Mouse (Mus musculus) forebrain, embryonic 12.5 days (tissue): ENCODE data around the gene AW551984. TPM values are rescaled to one million over a fixed set of nuclear protein-coding genes. Genes with fewer than 3 reads are reported as not detected.
A peak's percentile ranks its signal among the peaks of the same experiment; 100 is the strongest.

Experiments
- ATAC-seq: fragments of 200-750 bp; cut with Nextera tagmentation; 2 replicates; pipeline ENCODE4 v1.8.0; 2017; ENCODE audit warnings: moderate TSS enrichment; ENCODE audit not compliant: low FRiP score
- H3K27ac ChIP-seq: fragments of 300-500 bp; sonication (generic); 2 replicates; pipeline ENCODE4 v1.5.1; 2016; ENCODE audit warnings: mild to moderate bottlenecking
- H3K27me3 ChIP-seq: fragments of 300-500 bp; sonication (generic); 2 replicates; pipeline ENCODE4 v1.6.1; 2016; ENCODE audit warnings: mild to moderate bottlenecking
- H3K36me3 ChIP-seq: fragments of 300-500 bp; sonication (generic); replicated peaks from 2 replicates; pipeline ENCODE4 v1.6.1; 2016; ENCODE audit warnings: mild to moderate bottlenecking
- H3K4me1 ChIP-seq: fragments of 300-500 bp; sonication (generic); 2 replicates; pipeline ENCODE4 v1.6.1; 2016
- H3K4me2 ChIP-seq: fragments of 300-500 bp; sonication (generic); 2 replicates; pipeline ENCODE4 v1.6.1; 2016; ENCODE audit warnings: mild to moderate bottlenecking, moderate library complexity
- H3K4me3 ChIP-seq: fragments of 300-500 bp; sonication (generic); replicated peaks from 2 replicates; pipeline ENCODE4 v1.5.1; 2016; ENCODE audit warnings: mild to moderate bottlenecking
- H3K9ac ChIP-seq: fragments of 300-500 bp; sonication (generic); 2 replicates; pipeline ENCODE4 v1.6.1; 2016; ENCODE audit warnings: mild to moderate bottlenecking
- H3K9me3 ChIP-seq: fragments of 300-500 bp; sonication (generic); 2 replicates; pipeline ENCODE4 v1.6.1; 2016
- WGBS: fragments of 180-500 bp; shearing (Covaris S2); methylation state at CpG from one replicate; pipeline ENCODE4 v1.1.7; 2016; 5-methylcytosine and 5-hydroxymethylcytosine counted together
- polyA plus RNA-seq: library from polyadenylated mRNA; unstranded; fragments of >200 nt; fragmentation: Nextera tagmentation; extraction: Ambion mirVana; gene quantifications from 2 replicates; pipeline ENCODE4 v1.2.1, GENCODE M21; 2016

Gene AW551984
- polyA plus RNA-seq, result 23.6 and 24.7 TPM in 2 replicates

DNA sequence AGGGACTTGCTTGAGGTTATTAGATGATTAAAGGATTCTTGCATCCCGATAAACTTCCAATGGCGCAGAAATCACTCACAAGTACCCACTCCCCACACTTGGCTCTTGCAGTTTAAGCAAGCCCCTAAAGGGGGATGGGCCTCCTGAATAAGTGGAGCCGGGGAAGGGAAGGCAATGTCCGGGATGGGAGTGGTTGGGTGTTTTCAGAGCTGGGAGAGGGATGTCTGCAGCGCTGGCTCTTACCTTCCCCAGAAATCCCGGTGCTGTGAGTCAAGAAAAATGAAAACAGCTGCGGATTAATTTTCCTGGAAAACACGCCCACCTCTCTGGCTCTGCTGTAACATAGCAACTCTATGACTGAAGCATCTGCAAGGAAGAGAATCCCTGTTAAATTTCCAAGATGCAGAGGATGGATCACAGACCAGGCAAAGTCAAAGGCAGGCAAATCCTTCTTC is at the start of gene AW551984:
TSS of gene AW551984 (minus strand) at position 405 of the 455 bp plus-strand sequence.
- Histone ChIP-seq H3K4me1 (peaks cover 9% of the 10 kb centered on the region), H3K9ac (peak within 1 kb of the TSS; percentile 42; the same call in 1 of the 2 replicates), H3K27ac (no peak within 1 kb of the TSS), H3K9me3 (no peaks in the 10 kb centered on the region), H3K36me3 (no peaks in the 10 kb centered on the region), H3K4me3 (peak within 1 kb of the TSS; percentile 44), H3K4me2 (peak within 1 kb of the TSS; percentile 75), H3K27me3 (no peaks in the 10 kb centered on the region)
- peak; percentile 47; the same call in 1 of the 2 replicates for ATAC-seq
- WGBS, result 0% methylated on average over 8 of the region's 8 CpGs

DNA sequence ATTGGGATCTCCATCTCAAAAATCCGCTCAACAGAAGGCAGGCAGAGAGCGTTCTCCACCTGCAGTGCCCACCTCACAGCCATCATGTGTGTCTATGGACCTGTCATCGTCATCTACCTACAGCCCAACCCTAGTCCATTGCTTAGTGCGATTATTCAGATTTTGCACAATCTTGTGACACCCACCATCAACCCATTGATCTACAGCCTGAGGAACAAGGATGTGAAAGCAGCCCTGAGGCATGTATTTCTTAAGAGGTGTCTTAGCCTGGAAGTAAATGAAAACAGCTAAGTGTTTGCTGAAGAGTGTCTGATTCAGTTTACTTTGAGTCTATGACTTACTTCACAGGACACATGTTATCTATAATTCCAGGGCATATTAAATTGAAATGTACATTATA is 43.2 kb upstream of the AW551984 start:
- Histone ChIP-seq H3K4me3 (no peak overlapping the region), H3K4me1 (no peaks in the 10 kb centered on the region), H3K9ac (no peak overlapping the region), H3K4me2 (no peak overlapping the region), H3K27ac (no peak overlapping the region), H3K36me3 (no peaks in the 10 kb centered on the region), H3K9me3 (no peaks in the 10 kb centered on the region), H3K27me3 (no peaks in the 10 kb centered on the region)
- 91% methylated on average over 4 of the region's 4 CpGs for WGBS
- no peak for ATAC-seq

GRCm38 (mm10) chr9:39644785-39645184 is 40.6 kb upstream of the AW551984 start, which contains the start of gene Olfr961:
Gene Olfr961, plus strand, starts transcription at chr9:39645085.
- Histone ChIP-seq H3K4me2 (no peak within 1 kb of the TSS), H3K9me3 (no peaks in the 10 kb centered on the region), H3K4me1 (no peaks in the 10 kb centered on the region), H3K27ac (no peak within 1 kb of the TSS), H3K36me3 (no peaks in the 10 kb centered on the region), H3K9ac (no peak within 1 kb of the TSS), H3K27me3 (no peaks in the 10 kb centered on the region), H3K4me3 (no peak within 1 kb of the TSS)
- ATAC-seq, result no peak

DNA sequence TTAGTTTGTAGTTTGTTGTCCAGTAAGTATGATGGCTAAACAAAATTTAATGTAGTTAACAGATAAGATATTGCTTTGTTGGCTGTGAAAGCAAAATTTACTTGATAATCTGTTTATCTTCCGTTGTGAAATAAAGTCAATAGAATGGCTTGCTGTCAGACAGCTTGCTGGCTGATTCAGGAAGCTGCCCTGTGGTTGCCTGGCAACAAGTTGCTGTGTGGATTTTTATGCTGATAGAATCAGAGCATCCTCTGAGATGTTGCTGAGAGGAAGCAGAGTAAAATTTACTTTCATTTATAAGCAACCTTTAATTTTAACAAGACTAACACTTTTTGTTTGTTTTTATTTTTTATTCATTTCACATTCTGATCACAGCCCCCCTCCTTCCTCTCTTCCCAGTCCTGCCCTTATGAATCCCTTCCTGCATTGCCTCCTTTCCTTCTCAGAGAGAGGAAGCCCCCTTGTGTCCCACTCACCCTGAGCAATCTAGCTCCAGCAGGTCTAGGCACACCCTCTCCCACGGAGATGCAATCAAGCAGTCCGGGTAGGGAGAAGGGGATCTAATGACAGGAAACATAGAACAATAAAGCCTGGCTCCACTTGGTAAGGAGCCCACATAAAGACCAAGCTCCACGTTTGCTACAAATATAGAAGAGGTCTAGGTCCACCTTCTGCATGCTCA is 29.9 kb upstream of the AW551984 start:
- no peaks in the 10 kb centered on the region for H3K36me3 ChIP-seq
- no peaks in the 10 kb centered on the region for H3K9me3 ChIP-seq
- no peak overlapping the region for H3K4me3 ChIP-seq
- H3K9ac ChIP-seq, result no peak overlapping the region
- no peak overlapping the region for H3K4me2 ChIP-seq
- no peak for ATAC-seq
- H3K27ac ChIP-seq, result no peak overlapping the region
- H3K4me1 ChIP-seq, result no peaks in the 10 kb centered on the region
- H3K27me3 ChIP-seq, result no peaks in the 10 kb centered on the region
- 41% methylated on average over 4 of the region's 4 CpGs for WGBS

DNA sequence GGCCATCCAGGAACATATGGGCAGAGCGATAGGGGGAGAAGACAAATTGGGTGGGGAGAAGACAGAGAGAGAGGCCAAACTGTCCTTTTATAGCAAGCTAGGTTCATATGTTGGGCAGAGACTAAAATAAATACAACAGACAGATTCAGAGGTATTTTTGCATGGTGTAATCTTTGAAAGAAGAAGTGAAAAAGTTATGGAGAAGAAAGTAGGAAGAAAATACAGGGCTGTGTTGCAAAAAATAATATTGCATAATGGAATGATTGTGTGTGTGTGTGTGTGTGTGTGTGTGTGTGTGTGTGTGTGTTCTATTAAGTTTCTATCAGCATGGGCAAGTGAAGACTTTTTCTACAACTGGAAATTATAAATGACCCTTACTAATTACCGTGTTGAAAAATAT is 24.9 kb upstream of the AW551984 start:
- Histone ChIP-seq H3K27me3 (no peaks in the 10 kb centered on the region), H3K9me3 (no peaks in the 10 kb centered on the region), H3K36me3 (no peaks in the 10 kb centered on the region), H3K9ac (no peak overlapping the region), H3K4me1 (no peaks in the 10 kb centered on the region), H3K4me3 (no peak overlapping the region), H3K4me2 (no peak overlapping the region), H3K27ac (no peak overlapping the region)
- ATAC-seq, result no peak
- 93% methylated on average over 2 of the region's 2 CpGs for WGBS

DNA sequence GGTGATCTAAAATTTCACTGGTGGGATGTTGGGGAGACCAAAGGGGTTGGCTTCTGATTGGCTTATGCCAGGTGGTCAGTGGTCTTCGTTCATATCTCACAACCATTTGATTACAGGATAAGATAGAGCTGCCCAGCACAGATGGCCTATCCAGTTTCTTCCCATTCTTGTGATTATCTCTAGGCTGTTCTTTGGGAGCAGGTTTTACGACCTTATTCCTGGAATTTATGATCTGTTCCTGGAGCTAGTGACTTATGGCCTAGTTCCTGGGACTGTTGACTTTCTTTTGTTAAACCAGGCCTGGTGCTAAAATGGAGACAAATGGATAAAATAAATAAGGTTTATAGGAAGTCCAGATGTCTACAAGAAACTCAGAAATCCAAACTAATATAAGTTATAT is 20.5 kb upstream of the AW551984 start:
- no peak for ATAC-seq
- H3K4me1 ChIP-seq, result no peaks in the 10 kb centered on the region
- H3K4me3 ChIP-seq, result no peak overlapping the region
- no peaks in the 10 kb centered on the region for H3K9me3 ChIP-seq
- WGBS, result 75% methylated on average over 2 of the region's 2 CpGs
- no peak overlapping the region for H3K9ac ChIP-seq
- H3K27me3 ChIP-seq, result no peaks in the 10 kb centered on the region
- no peak overlapping the region for H3K4me2 ChIP-seq
- H3K27ac ChIP-seq, result no peak overlapping the region
- no peaks in the 10 kb centered on the region for H3K36me3 ChIP-seq

GRCm38 (mm10) chr9:39623783-39624182 is 19.6 kb upstream of the AW551984 start:
- H3K27ac ChIP-seq, result no peak overlapping the region
- H3K27me3 ChIP-seq, result no peaks in the 10 kb centered on the region
- ATAC-seq, result no peak
- no peak overlapping the region for H3K4me3 ChIP-seq
- no peak overlapping the region for H3K9ac ChIP-seq
- no peak overlapping the region for H3K4me2 ChIP-seq
- 94% methylated on average over 3 of the region's 3 CpGs for WGBS
- no peaks in the 10 kb centered on the region for H3K9me3 ChIP-seq
- H3K36me3 ChIP-seq, result no peaks in the 10 kb centered on the region
- H3K4me1 ChIP-seq, result no peaks in the 10 kb centered on the region

DNA sequence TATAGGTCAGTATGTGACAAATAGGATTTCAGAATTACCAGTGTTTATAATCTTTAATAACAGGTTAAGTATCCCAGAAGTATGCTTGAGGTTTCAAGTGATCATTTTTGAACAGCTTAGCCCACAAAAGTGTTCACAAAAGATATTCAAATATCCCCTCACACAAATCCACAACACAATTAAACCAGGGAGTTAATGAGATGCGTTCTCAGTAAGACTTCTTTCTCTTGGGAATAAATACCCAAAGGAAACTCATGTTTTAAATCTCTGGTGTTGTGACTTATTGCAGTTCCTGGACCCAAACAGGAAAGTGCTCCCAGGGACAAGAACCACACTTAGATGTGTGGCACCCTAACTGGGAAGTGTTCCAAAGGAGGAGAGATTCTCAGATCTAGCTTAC is 16.9 kb upstream of the AW551984 start, which contains the start of gene Olfr960:
TSS of gene Olfr960 (plus strand) at position 301 of the 400 bp plus-strand sequence.
- no peak within 1 kb of the TSS for H3K9ac ChIP-seq
- H3K4me2 ChIP-seq, result no peak within 1 kb of the TSS
- no peaks in the 10 kb centered on the region for H3K9me3 ChIP-seq
- WGBS, result 44% methylated on average over 1 of the region's 1 CpGs
- no peak within 1 kb of the TSS for H3K27ac ChIP-seq
- no peak within 1 kb of the TSS for H3K4me3 ChIP-seq
- no peaks in the 10 kb centered on the region for H3K4me1 ChIP-seq
- H3K36me3 ChIP-seq, result no peaks in the 10 kb centered on the region
- H3K27me3 ChIP-seq, result no peaks in the 10 kb centered on the region
- ATAC-seq, result no peak

- Histone ChIP-seq H3K36me3 (no peaks in the 10 kb centered on the region), H3K27ac (no peak overlapping the region), H3K4me1 (no peaks in the 10 kb centered on the region), H3K9me3 (no peaks in the 10 kb centered on the region), H3K9ac (no peak overlapping the region), H3K4me3 (no peak overlapping the region), H3K27me3 (no peaks in the 10 kb centered on the region), H3K4me2 (no peak overlapping the region)
- peak; percentile 68; the same call in 1 of the 2 replicates for ATAC-seq
- WGBS, result 68% methylated on average over 1 of the region's 1 CpGs
Measured at GRCm38 (mm10) chr9:39611953-39612352, 7.8 kb upstream of the AW551984 start.

- WGBS, result 70% methylated on average over 3 of the region's 3 CpGs
Measured at GRCm38 (mm10) chr9:39610355-39610754, 6.2 kb upstream of the AW551984 start, which contains the start of gene Olfr148. Gene Olfr148, plus strand, starts transcription at chr9:39610655.

GRCm38 (mm10) chr9:39608497-39608896 is 4.3 kb upstream of the AW551984 start:
- H3K9ac ChIP-seq, result no peak overlapping the region
- H3K36me3 ChIP-seq, result no peaks in the 10 kb centered on the region
- no peaks in the 10 kb centered on the region for H3K27me3 ChIP-seq
- ATAC-seq, result no peak
- no peak overlapping the region for H3K4me2 ChIP-seq
- no peaks in the 10 kb centered on the region for H3K9me3 ChIP-seq
- H3K27ac ChIP-seq, result no peak overlapping the region
- H3K4me1 ChIP-seq, result no peaks in the 10 kb centered on the region; the same call in 1 of the 2 replicates
- H3K4me3 ChIP-seq, result no peak overlapping the region

More at GRCm38 (mm10) chr9:39610355-39610754, 6.2 kb upstream of the AW551984 start, which contains the start of gene Olfr148:
- Histone ChIP-seq H3K4me1 (no peaks in the 10 kb centered on the region), H3K9me3 (no peaks in the 10 kb centered on the region), H3K9ac (no peak within 1 kb of the TSS), H3K4me3 (no peak within 1 kb of the TSS), H3K27me3 (no peaks in the 10 kb centered on the region), H3K4me2 (no peak within 1 kb of the TSS), H3K27ac (no peak within 1 kb of the TSS), H3K36me3 (no peaks in the 10 kb centered on the region)
- ATAC-seq, result no peak

GRCm38 (mm10) chr9:39603333-39603845 is 814 bp downstream of the AW551984 start:
- Histone ChIP-seq H3K4me3 (peak overlapping the region; percentile 44), H3K4me2 (peak overlapping the region; percentile 75), H3K9ac (peak overlapping the region; percentile 42; the same call in 1 of the 2 replicates), H3K36me3 (no peaks in the 10 kb centered on the region), H3K27me3 (no peaks in the 10 kb centered on the region), H3K27ac (no peak overlapping the region), H3K4me1 (peaks cover 9% of the 10 kb centered on the region), H3K9me3 (no peaks in the 10 kb centered on the region)
- peak; percentile 65 for ATAC-seq
- under 1% methylated on average over 9 of the region's 9 CpGs for WGBS
